Mouse (Mus musculus) cerebellum, adult 2 months (tissue): Measurements from ENCODE around the gene Tgds.

Source experiments
- CTCF ChIP-seq: fragments of 200-500 bp; IDR thresholded peaks from 2 replicates; pipeline ENCODE4 v1.5.1; 2011; ENCODE audit warnings: low read depth, mild to moderate bottlenecking, control low read depth, low read length, moderate library complexity, borderline replicate concordance; ENCODE audit not compliant: insufficient read depth
- POLR2A ChIP-seq: fragments of 200-500 bp; IDR thresholded peaks from 2 replicates; pipeline ENCODE4 v1.6.1; 2011; ENCODE audit warnings: low read length, control low read depth, borderline replicate concordance; ENCODE audit not compliant: insufficient read depth

DNA sequence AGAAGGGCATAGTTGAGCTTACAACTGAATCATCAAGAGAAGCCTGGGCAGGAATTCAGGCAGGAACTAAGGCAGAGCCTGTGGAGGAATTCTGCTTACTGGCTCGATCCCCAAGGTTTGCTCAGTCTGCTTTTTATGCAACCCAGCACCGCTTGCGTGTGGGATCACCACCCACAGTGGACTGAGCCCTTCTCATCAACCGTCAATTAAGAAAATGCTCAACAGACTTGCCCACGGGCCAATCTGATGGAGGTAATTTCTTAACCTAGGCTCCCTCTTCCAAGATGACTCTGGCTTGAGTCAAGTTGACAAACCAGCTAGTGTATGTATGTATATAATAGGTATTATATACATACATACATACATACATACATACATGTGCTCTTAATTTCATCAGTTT lies 9.7 kb upstream of the Tgds start:
- TF ChIP-seq POLR2A (no peak), CTCF (no peak)
